Mouse (Mus musculus) monocyte, adult 2 months (primary cell): ENCODE measurements around the gene Auts2.

ENCODE experiments used
- DNase-seq, 2 experiments: peaks; one replicate each; pipeline ENCODE4 v3.0.0; 2022; ENCODE audit warnings: low spot score in 2 of 2, low read depth in 1 of 2

Gene Auts2

DNA sequence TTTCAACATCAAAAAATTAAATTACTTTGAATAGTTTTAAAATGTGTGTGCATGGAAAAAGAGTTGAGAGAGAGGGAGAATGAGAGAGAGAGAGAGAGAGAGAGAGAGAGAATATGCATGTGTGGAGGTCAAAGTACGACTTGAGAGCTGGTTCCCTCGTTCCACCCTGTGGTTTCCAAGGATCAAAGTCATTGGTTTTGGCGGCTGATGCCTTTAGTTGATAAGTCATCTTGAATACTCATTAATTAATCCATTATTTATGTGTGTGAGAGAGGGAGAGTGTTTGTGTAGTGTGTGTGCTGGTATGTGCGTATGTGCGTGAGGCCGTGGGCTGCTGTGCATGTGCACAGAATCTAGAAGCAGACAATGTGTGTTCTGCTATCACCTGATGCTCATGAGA is 898.8 kb downstream of the Auts2 start:
- no peak for DNase-seq

GRCm38 (mm10) chr5:131643176-131644174 is 899.7 kb downstream of the Auts2 start:
- DNase-seq = no peak

- no peak for DNase-seq
Measured at GRCm38 (mm10) chr5:131642752-131643151, 900.4 kb downstream of the Auts2 start.

- no peak for DNase-seq
Measured at GRCm38 (mm10) chr5:131636431-131636830, 906.7 kb downstream of the Auts2 start.

GRCm38 (mm10) chr5:131634731-131635130 is 908.4 kb downstream of the Auts2 start:
- DNase-seq = no peak

GRCm38 (mm10) chr5:131631998-131632379 is 911.2 kb downstream of the Auts2 start:
- no peak for DNase-seq

GRCm38 (mm10) chr5:131631038-131631997 is 911.8 kb downstream of the Auts2 start:
- no peak for DNase-seq

- DNase-seq = no peak
Measured at GRCm38 (mm10) chr5:131630577-131630976, 912.6 kb downstream of the Auts2 start.

GRCm38 (mm10) chr5:131616113-131616876 is 926.8 kb downstream of the Auts2 start:
- no peak for DNase-seq

- DNase-seq = no peak
Measured at GRCm38 (mm10) chr5:131614238-131614637, 928.9 kb downstream of the Auts2 start.

DNA sequence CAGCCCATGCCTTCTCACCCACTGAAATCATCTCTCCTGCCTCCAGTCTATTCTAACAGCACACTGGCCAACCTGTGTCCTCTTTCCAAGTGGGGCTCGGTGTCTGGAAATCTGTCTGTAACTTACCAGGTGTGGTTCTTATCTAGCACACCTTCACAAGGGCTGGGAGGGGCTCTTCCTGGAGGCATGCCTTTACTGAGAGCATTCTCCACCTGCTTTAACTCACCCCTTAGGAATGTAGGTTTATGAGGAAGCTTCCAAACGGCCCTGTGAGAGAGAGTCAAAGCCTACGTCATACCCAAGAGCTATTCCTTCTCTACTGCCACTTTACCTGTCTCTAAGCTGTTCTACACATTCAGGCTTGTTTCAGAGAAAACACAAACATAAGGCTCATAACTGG is 929.8 kb downstream of the Auts2 start:
- DNase-seq = no peak

- no peak for DNase-seq
Measured at GRCm38 (mm10) chr5:131610702-131611101, 932.4 kb downstream of the Auts2 start.

- DNase-seq = no peak
Measured at GRCm38 (mm10) chr5:131606786-131607185, 936.4 kb downstream of the Auts2 start.

DNA sequence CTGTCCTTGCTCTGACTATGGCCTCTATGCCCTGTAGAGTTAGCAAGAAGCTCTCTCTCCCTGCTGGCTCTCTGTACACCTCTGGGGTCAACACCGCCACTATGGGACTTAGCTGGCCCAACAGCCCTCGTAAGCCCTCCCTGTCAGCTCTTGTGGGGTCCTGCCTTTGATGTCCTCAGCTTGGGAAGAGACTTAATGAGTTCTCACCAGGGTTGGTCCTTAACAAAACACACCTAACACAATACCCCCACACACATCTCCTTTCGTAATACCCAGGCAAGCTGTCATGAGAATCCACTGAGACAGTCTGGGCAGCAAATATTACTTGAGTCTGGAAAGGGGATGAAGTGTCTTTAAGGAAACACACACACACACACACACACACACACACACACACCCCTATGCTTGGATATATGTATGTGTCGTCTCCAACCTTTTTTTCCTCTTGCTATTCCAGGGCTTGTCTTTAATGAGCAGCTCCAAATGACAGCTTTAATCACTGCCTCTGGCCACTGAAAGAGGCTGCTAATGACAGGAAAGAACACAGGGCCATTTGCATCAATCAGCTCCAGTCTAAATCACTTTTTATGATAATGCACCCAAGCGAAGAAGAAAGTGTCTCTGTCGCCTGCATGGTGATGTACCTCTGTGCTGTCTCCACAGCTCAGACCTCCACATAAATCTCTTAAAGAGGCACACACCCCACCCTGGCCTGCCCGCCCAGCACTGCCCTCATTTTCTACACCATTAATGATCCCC is 941.0 kb downstream of the Auts2 start:
- DNase-seq = no peak

DNA sequence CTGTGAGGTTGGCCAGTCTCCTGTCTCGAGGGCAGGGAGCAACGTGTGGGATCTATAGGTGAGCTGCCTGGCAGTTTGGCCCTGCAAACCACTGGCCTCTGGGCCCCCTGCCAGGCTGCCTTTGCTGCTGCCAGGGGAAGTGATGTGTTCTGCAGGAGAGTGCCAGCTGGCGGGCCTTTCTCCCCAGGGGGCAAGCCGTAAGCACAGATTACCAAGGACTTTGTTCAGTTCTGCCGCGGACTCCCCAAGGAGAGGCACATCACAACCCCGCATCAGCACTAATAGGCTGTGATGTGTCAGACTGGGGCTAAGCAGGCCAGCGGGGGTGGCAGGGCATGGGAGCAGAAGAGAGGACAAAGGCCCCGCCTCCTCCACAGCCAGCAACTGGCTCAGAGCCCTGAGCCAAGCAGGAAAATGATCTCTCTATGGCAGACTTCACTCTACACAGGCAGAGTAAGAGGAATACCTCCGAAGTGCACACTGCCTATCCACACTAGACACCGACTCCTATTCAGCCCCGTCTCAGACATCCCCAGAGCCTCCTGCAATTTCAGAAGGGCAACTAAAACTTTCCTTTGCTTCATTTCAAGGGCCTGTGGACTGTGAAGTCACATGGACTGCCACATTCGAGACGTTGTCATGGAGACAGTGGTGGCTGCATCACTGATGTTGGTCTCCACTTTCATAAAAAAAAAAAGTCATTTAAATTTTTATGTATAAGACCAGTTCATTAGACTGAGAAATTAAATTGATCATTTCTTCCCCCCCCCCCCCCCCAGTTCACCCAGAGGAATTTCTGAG is 942.6 kb downstream of the Auts2 start:
- DNase-seq = no peak

GRCm38 (mm10) chr5:131597503-131597902 is 945.6 kb downstream of the Auts2 start:
- DNase-seq = no peak

DNA sequence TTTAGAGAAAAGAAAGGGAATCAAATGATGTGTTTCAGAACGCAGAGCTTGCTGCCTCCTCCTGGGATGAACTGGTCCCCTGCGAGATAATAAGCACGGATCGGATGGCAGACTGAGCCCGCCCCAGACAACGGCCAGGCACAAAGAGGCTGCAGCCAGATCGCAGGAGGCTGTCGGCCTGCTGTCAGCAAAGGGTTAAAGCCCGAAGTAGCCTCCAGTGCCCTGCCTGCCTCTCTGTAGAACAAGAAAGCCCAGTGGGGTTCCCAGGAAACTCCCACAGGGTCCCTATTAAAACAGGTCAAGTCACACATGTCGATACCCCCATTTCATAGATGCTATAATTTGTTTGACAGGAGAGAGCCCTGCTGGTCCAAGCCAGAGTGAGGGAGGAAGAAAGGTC is 946.6 kb downstream of the Auts2 start:
- no peak for DNase-seq

DNA sequence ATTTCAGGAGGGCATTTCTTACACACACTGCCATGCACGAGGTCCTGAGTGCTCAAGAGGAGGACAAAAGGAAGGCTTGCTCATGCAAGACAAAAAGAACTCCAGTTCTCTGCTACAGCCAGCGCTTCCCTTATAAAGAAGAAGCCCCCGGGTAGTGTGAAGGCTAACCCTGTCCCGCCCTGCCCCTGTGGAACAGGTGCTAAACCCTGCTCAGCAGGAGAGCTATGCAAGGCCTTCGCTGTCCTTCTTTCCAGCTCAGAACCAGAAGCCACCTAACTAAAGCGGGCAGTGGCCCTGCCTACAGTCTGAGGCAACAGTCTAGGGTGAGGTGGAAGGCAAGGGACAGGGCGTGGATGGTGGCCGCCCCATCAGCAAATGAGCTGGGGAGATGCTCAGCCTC is 947.4 kb downstream of the Auts2 start:
- DNase-seq = no peak

DNA sequence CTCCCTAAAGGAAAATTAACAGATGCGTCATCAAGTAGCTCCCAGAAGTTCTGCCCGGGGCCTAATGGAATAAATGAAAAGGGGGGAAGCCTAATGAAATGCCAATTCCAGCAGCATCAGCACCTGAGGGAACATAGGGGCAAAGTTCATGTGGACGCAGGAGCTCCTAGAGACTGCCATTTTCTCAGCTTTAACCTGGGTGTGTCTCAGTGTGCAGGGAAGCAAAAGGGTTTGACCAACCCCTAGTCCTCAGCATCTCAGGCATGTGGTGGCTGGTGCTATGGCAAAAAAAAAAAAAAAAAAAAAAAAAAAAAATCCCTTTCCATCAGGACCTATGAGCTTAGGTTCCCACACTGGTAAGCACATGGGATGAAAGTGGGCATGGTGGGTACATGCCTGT is 948.5 kb downstream of the Auts2 start:
- DNase-seq = no peak
